Mouse (Mus musculus) right cerebral cortex, postnatal 36 days (tissue): Measurements from ENCODE around the gene Cbr3.
A peak's percentile ranks its signal among the peaks of the same experiment; 100 is the strongest.
"Not testable (repeated sequence)": the region's sequence is repeated elsewhere in the genome, so short reads cannot be mapped to it uniquely, and the experiment has no call there.

Experiments
- DNase-seq, 2 experiments: peaks; one replicate each; pipeline ENCODE4 v3.0.0; 2022; ENCODE audit warnings: low spot score in 2 of 2, mixed read lengths in 1 of 2

Cbr3 gene

DNA sequence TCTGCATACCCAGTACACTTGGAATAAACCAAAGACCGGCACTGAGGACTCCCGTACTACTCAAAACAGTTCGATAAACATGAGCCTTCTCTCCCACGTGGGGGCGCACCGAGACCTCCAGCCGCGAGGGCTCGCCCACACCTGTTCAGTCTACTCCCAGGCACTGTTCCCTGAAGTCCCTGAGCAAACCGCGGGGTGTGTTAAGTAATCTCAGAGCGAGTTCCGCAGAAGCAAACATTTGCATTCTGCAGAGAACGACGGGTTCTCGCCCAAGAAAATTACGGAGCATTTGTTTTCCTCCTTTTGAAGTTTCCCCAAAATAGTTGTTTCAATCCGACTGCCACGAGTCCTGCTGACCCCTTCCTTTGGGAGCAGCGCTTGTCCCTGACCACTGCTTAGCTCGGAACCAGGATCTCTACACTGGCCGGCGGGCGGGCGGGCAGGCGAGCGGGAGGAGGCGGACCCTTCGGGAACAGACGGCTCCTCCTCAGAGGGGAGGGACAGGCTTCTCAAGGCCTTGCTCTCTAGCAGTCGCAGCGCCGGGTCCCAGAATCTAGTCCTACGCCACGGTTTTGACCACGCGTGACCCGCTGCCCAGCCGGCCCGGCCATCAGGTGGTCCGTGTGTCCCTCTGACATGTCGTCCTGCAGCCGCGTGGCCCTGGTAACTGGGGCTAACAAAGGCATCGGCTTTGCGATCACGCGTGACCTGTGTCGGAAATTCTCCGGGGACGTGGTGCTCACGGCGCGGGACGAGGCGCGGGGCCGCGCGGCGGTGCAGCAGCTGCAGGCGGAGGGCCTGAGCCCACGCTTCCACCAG is at the start of gene Cbr3:
Gene Cbr3 (plus strand): TSS at position 527 of the 819 bp plus-strand sequence.
- DNase-seq: peak; percentile 68 to 82

DNA sequence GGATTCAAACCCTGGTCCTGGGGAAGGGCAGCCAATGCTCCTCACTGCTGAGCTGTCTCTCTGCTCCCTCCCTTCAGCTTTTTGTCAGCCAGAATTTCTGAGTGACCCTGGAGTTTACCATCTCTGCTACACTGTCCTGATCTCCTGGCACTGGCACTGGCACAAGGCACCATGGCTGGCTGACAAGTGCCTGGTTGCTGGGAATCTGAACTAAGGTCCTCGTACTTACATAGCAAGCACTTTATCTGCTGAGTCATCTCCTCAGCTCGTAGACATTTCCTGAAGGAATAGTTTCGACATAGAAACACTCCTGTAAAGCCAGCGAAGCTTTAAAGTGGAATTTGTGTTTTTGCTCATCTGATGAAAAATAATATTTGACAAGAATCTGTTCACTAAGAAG is 39.0 kb upstream of the Cbr3 start:
- no peak for DNase-seq

DNA sequence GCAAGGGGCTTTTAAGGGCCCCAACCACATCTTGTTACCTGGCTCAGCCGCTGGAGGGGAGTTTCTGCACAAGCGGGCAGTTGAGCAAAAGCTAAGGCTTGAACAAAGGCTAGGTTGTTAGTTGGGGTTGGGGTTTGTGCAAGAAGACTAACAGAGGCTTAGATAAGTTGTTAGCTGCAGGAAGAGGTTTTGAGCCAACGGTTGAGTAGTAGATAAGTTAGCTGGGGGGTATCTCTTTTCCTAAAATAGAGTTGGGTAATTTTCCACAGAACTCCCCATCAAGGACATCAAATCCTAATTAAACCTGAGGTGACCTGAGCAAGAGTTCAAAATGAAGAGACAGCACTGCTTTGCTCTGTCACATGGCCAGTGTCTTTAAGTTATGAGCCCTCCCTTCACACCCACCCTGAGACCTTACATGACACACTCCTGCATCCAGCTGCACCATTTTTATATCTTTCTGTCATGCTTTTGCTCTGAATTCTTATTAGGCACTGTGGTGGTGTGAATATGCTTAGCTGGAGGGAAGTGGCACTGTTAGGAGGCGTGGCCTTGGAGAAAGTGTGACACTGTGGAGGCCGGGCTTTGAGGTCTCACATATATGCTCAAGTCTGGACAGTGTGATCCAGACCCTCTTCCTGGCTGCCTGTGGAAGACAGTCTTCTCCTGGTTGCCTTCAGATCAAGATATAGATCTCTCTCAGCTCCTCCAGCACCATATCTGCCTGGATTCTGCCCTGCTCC is 34.4 kb upstream of the Cbr3 start:
- no peak for DNase-seq

DNA sequence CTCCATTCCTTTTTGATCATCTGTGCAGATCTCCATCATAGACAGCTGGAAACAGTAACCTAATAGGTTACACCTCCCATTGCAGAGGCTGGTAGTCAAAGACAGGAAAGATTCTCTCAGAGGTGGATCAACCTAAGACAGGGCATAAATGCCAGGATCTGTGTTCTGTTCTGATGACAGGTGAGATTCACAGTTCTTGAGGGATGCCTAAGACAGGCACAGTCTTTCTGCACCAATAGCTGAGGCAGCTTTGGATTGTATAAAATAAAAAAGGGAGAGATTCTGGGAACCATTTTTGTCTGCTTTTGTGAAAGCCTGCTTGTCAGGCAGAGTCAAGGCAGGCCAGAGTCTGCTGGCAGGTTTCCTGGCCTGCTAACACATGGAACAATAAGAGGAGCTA is 15.0 kb upstream of the Cbr3 start:
- DNase-seq: no peak

DNA sequence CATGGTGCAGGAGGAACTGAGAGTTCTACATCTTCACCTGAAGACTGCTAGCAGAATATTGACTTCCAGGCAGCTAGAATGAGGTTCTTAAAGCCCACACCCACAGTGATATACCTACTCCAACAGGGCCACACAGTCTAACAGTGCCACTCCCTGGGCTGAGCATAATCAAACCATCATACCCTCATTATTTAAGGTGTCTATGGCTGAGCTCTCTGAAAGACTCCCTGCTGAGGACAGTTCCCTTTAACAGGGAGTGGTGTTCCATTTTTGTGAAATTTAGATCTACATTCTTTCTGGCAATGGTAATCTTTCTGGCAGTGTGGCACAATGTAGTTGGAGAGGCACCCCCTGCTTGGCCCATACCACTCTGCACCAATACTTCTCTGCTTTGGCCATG is 13.5 kb upstream of the Cbr3 start:
- no peak for DNase-seq

DNA sequence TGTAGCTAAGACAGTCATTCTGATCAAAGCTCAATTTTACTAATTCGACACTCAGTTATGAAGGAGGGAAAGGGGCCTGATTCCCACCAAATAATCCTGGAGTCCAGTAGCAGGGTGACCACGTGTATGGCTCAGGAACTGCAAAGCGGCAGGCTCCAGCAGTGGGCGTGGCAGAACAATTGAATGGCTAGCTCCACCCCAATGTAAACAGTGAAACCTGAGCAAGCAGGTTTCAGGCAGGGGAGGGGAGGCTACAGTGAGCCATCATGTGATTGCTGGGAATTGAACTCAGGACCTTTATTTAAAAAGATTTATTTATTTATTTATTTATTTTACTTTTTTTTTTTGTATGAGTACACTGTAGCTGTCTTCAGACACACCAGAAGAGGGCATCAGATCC is 12.5 kb upstream of the Cbr3 start:
- not testable (repeated sequence) for DNase-seq

DNA sequence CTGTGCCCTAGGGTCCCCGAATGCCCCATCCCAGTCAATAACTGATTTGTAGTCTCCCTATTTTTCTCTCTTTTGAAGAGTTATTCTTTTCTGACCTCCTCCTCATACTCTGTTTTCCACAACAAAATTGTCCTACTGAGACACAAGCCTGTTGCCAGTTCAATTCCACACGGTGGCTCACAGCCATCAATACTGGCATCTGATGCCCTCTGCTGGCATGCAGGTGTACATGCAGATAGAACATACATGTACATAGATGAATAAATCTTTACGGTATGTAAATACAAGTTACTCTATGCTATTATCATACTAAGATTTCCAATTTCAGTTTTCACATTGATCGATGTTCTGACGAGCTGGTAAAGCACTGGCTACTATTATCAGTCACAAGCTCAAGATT is 12.0 kb upstream of the Cbr3 start:
- no peak for DNase-seq

DNA sequence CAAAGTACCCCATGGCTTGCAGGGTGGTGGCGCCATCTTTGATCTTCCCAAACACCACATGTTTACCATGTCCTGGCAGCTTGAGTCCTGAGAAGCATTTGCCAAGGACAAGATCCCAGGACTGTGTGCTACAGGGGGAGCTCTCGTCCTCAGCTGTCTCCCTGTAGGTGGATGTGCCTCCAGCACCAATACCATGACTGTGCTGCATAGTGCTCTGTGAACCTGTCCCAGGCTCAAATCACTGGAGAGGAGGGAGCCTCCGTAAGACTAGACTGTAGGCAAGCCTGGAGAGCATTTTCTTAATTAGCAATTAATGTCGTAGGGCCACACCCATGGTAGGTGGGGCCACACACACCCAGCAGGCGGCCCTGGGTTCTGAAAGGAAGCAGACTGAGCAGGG is 6.6 kb upstream of the Cbr3 start:
- DNase-seq: no peak

DNA sequence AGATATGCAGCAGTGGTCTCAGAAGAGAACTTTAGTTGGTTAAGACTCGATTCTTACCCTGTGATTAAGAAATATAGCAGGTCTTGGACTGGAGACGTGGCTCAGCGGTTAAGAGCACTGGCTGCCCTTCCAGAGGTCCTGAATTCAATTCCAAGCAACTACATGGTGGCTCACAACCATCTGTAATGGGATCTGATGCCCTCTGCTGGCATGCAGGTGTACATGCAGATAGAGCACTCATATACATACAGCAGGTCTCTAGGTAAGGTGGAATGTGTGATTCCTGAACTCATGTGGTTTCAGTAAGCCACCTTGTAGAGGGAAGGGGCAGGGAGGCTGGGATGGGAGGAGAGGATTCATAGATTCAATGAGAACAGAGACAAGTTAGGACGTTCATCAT is 4.8 kb upstream of the Cbr3 start:
- DNase-seq: no peak

DNA sequence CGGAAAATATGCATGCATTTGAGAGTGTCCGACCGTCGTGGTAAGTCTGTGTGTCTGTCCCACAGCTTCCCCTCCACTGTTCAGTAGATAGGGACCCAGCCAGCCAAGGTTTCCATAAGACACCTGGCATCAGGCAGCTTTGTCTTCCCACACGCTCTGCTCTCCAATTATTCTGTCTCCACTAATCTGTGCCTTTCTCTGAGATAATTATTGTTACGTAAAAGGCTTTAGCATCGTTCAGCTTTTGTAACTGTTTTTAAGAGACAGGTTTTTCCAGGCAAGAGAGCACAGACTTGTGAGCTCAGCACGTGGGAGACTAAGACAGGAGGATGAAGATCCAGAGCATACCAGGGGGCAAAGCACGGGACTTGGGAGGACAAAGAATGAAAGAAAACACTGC is 3.9 kb upstream of the Cbr3 start:
- DNase-seq: no peak

DNA sequence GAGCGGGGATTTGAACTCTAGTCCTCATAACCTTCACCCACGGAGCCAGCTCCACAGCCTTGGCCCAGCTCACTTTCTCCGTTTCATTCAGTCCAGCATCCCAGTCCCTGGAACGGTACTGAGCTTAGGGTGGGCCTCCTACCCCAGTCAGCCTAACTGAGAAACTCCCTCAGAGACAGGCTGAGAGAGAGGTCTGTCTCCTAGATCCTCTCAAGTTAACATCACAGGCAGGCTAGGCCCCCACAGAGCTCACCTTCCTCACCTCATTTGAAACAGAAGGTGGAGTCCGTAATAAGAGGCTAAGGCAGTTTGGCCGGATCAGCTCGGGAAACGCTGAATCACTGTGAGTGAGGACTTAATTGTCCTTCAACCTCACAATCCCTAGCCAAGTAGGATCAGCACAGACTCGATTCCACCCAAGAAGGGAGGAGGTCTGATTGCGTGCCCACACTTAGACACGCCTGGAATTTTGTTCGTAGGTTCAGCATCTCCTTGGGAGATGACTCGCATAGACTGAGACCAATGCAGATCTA is 793 bp upstream of the Cbr3 start:
- DNase-seq: no peak

DNA sequence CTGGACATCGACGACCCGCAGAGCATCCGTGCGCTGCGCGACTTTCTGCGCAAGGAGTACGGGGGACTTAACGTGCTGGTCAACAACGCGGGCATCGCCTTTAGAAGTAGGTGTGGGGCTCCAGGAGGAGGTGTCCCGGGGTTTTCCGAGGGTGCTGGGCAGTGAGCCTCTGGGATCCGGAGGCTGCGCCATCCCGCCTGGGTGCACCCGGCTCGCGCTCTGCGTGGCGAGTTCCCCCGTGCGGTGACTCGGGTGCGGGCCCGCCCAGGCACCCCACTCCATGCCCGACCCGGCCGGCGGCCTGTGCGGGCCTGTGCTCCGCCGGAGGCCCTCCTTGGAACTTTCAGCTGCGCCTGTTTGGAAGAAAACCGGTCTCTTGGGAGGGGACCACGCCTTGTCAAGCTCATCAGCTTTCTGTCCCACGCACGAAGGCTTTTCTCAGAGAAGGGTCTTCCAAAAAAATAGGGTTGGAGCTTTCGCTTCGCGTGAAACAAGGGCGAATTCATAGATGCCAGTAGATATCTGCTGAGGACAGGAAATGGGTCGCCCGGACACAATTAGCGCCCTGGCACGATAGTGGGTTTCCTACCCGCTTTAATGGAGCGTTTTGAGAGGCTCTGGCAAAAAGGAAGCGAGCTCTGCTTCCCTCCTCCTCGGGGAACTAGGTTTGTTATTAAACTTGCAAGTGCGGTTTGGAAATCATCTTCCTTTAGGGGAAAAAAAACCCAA is 657 bp downstream of the Cbr3 start:
- no peak for DNase-seq

DNA sequence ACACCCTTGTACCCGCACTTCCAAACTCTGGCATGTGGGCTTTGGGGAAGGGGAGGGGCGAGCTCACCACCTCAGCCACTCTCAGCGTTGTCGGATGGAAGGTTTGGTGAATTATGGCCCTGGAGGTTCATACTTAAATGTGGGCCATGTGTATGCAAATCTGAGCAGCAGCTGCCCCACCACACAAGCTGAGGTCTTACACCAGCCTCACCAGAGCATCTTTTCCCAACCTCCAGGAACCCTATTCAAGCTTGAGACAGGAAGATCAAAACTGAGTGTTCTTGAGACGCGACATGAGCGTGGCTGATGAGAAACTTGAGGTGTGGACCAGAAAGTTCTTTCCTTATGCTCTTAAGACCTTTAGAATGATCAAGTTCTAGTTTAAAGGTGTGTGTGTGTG is 1.4 kb downstream of the Cbr3 start:
- no peak for DNase-seq

DNA sequence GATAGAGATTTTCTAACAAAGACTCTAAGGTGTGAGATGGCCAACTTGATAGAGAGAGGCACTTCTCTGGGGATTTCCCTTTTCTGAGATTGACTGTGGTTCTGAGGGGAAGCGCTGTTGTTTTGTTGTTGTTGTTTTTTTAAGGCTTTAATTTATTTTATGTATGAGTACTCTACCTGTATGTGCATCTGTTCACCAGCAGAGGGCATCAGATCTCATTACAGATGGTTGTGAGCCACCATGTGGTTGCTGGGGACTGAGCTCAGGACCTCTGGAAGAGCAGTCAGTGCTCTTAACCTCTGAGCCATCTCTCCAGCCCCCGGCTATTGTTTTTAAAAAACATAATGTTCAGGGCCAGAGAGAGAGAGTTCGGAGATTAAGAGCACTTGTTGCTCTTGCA is 2.8 kb downstream of the Cbr3 start:
- DNase-seq: not testable (repeated sequence)

DNA sequence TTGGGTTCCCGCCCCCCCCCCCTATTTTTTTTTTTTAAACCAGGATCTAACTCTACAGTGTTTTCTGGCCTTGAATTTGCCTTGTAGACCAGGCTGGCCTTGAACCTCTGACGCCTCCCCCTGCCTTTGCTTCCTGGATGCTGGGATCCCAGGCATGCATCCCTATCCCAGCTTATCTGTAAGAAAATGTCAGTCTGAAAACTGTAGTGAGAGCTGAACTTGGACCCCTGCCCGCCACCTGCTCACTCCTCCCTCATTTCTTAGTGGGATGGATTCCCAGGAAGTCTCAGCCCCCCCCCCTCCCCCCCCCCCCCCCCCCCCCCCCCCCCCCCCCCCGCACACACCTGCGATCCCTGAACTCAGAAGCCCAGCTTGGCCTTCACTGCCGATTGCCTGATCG is 3.4 kb downstream of the Cbr3 start:
- no peak for DNase-seq

DNA sequence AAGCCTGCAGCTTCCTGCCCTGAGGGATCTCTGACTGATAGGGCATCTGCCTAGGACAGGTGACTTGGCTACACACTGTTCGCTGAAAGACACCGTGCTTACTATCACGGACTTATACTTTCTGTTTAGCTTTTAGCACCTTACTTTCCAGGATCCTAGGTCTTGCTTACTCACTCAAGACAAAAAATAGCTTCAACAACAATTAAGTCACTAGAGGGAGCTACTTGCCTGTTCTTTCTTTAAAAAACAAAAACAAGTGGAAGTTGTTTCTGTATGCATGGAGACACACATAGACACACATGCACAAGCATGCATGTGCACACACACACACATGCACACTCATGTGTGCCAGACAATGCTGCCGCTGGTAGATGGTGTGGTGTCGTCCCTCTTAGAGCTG is 3.9 kb downstream of the Cbr3 start:
- no peak for DNase-seq

DNA sequence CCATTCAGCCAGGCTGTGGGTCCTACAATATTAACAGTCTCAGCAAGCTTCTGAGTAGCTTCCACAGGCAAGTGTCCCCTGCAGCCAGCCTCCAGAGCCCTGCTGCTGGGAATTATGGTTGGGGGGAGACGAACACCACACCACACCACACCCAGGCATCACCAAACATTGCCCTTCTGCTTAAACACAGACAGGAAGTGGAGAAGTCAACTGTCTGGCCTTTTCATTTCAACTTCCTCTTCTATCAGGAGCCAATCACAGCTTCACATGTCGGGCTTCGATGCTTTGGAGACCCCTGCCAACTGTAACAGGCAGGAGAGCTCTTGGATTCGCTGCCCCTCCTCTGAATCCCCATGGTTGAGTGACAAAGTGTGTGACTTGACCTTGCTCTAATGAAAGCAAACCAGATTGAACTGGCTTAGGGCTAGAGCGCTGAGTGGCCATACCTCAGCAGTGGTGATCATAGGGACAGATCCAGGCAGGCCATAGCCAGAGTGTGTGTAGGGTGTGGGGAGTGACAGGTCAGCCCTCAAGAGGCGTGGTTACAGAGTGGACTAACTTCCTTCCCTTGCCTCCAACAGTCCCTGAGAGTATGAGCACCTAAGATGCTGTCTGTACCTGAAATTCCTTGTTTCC is 8.3 kb downstream of the Cbr3 start:
- no peak for DNase-seq

DNA sequence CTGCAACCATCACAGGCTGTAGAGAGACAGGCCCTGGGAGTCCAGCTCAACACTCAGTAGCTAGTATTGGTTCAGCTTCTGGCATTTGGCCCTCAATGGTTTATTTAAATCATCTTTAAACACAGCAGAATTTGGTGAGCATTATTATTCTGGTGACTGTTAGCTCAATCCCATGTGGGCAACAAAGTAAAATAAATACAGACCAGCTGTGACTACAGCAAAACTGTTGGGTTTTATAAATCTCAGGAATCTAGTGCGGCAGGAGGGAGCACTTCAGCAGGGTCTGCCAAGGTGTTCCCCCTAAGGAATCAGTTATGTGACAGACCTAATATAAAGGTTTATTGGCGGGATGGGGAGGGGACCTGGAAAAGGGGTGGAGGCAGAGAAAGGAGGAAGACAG is 9.7 kb downstream of the Cbr3 start:
- no peak for DNase-seq

DNA sequence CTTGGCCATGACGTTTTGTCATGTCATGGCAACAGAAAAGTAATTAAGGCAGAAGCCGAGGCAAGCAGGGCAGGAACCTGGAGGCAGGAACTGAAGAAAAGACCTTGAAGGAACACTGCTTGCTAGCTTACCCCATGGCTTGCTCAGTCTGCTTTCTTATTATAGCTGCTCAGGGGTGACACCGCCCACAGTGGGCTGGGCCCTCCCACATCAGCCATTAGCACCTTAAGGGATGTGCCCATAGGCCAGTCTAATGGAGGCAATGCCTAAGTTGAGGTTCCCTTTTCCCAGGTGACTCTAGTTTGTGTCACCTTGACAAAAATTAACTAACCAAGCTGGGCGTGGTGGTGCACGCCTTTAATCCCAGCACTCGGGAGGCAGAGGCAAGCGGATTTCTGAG is 24.1 kb downstream of the Cbr3 start:
- DNase-seq: no peak

DNA sequence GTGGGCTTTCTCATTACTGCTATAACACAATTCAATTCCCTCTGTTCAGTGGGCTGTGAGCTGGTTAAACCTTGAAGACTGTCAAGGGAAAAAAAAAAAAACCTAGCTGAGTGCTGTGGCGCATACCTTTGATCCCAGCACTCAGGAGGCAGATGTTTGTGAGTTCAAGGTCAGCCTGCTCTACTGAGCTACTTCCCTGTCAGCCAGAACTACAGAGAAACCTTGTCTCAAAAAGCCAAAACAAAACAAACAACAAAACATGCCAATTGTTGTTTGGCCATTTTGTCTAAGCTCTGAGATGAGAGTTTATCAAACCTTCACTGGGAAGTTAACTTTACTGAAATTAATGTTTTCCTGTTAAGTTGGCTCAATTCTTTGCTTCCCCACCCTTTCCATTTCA is 26.2 kb downstream of the Cbr3 start:
- no peak for DNase-seq

DNA sequence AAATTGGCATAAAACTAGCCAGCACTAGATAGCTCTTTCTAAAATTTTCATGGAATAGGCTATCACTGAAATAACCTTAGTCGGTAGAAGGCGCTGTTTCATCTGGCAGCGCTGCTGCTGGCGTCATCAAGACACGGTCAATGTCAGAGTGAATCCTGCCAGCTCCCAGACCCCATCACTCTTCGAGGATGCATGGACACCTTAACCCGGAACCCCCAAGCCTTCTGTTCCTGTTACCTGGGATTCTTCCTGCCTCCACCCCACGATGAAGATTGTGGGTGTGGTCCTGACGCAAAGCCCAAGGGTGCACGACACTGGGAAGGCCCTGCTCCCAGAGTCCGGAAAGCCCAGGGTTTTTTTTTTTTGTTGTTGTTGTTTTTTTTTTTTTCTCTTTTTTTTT is 27.9 kb downstream of the Cbr3 start:
- peak; percentile 64 to 72 for DNase-seq
